Mouse (Mus musculus) CH12.LX (cell line): ENCODE results near the gene Syn3. TPM values are rescaled to one million over a fixed set of nuclear protein-coding genes. Genes with fewer than 3 reads are reported as not detected.

Experiments
- DNase-seq: peaks from one replicate; pipeline ENCODE4 v3.0.0-alpha.2; 2013; ENCODE audit errors: extremely low read depth
- H3K27ac ChIP-seq: 2 replicates; pipeline ENCODE4 v1.5.1; 2012; ENCODE audit warnings: low read depth, mild to moderate bottlenecking, control low read depth, moderate library complexity; ENCODE audit not compliant: insufficient read depth
- H3K27me3 ChIP-seq: replicated peaks from 2 replicates; pipeline ENCODE3; 2012; ENCODE audit warnings: inconsistent platforms
- H3K36me3 ChIP-seq, 2 experiments: replicated peaks in 1 of 2; 2 replicates each; pipeline versions ENCODE3 to v1.6.1; 2012; ENCODE audit warnings: inconsistent platforms in 1 of 2, low read length in 1 of 2, mild to moderate bottlenecking in 1 of 2, mixed read lengths in 1 of 2, moderate library complexity in 1 of 2; ENCODE audit not compliant: control insufficient read depth in 1 of 2, insufficient read depth in 1 of 2
- H3K4me1 ChIP-seq, 2 experiments: 2 replicates each; pipeline ENCODE4 v1.6.1; 2012; ENCODE audit warnings: inconsistent platforms in 1 of 2, moderate library complexity in 1 of 2; ENCODE audit not compliant: insufficient read depth in 2 of 2, control insufficient read depth in 1 of 2
- H3K4me2 ChIP-seq: 2 replicates; pipeline ENCODE4 v1.6.1; 2012; ENCODE audit warnings: low read depth, mild to moderate bottlenecking, control low read depth; ENCODE audit not compliant: poor library complexity, insufficient read depth, severe bottlenecking
- H3K4me3 ChIP-seq, 3 experiments: fragments of 150-350 bp in 1 of 3; sonication (generic) in 1 of 3; replicated peaks in 1 of 3; 2 replicates each; pipeline versions ENCODE3 to v1.5.1; 2011 to 2012; ENCODE audit warnings: low read depth in 2 of 3, low read length in 2 of 3, mild to moderate bottlenecking in 2 of 3, moderate library complexity in 2 of 3, control low read depth in 1 of 3, improper control_type of control experiment in 1 of 3, inconsistent platforms in 1 of 3, mixed read lengths in 1 of 3; ENCODE audit not compliant: poor library complexity in 1 of 3
- H3K79me2 ChIP-seq: replicated peaks from 2 replicates; pipeline ENCODE4 v1.6.1; 2012; ENCODE audit warnings: mild to moderate bottlenecking, moderate library complexity; ENCODE audit not compliant: control insufficient read depth, poor library complexity, insufficient read depth, severe bottlenecking; ENCODE audit errors: extremely low read depth
- H3K9ac ChIP-seq: 2 replicates; pipeline ENCODE4 v1.6.1; 2012; ENCODE audit warnings: low read depth, mild to moderate bottlenecking, control low read depth, moderate library complexity; ENCODE audit not compliant: insufficient read depth
- H3K9me3 ChIP-seq: replicated peaks from 2 replicates; pipeline ENCODE3; 2012; ENCODE audit warnings: low read length, inconsistent platforms, mixed read lengths
- BHLHE40 ChIP-seq: IDR thresholded peaks from 2 replicates; pipeline ENCODE4 v1.6.1; 2011; ENCODE audit warnings: mild to moderate bottlenecking, low read depth, low read length, improper control_type of control experiment
- CHD1 ChIP-seq: IDR thresholded peaks from 2 replicates; pipeline ENCODE4 v1.6.1; 2012; ENCODE audit warnings: low read depth, low read length, improper control_type of control experiment, inconsistent platforms
- CHD2 ChIP-seq: IDR thresholded peaks from 2 replicates; pipeline ENCODE4 v1.6.1; 2011; ENCODE audit warnings: low read length, improper control_type of control experiment
- E2F4 ChIP-seq: IDR thresholded peaks from 2 replicates; pipeline ENCODE4 v1.6.1; 2011; ENCODE audit warnings: low read depth, low read length, improper control_type of control experiment; ENCODE audit not compliant: insufficient replicate concordance
- ELF1 ChIP-seq: IDR thresholded peaks from 2 replicates; pipeline ENCODE4 v1.6.1; 2014; ENCODE audit warnings: low read depth, mild to moderate bottlenecking, inconsistent platforms, low read length, improper control_type of control experiment
- EP300 ChIP-seq: IDR thresholded peaks from 2 replicates; pipeline ENCODE4 v1.6.1; 2011; ENCODE audit warnings: low read length, improper control_type of control experiment
- ETS1 ChIP-seq: conservative IDR thresholded peaks from 2 replicates; pipeline ENCODE4 v1.6.1; 2012; ENCODE audit warnings: low read depth, mild to moderate bottlenecking, inconsistent platforms, low read length, improper control_type of control experiment, moderate library complexity
- GABPA ChIP-seq: IDR thresholded peaks from 2 replicates; pipeline ENCODE4 v1.6.1; 2012; ENCODE audit warnings: low read depth, low read length, improper control_type of control experiment, inconsistent platforms; ENCODE audit not compliant: insufficient replicate concordance
- IRF4 ChIP-seq: IDR thresholded peaks from 2 replicates; pipeline ENCODE4 v1.6.1; 2014; ENCODE audit warnings: low read depth, mild to moderate bottlenecking, inconsistent platforms, low read length, improper control_type of control experiment
- KAT2A ChIP-seq: IDR thresholded peaks from 2 replicates; pipeline ENCODE4 v1.6.1; 2012; ENCODE audit warnings: low read length, improper control_type of control experiment, inconsistent platforms; ENCODE audit not compliant: insufficient replicate concordance
- MAX ChIP-seq: IDR thresholded peaks from 2 replicates; pipeline ENCODE4 v1.6.1; 2011; ENCODE audit warnings: low read length, improper control_type of control experiment
- MAZ ChIP-seq: IDR thresholded peaks from 2 replicates; pipeline ENCODE4 v1.6.1; 2012; ENCODE audit warnings: low read depth, mild to moderate bottlenecking, inconsistent platforms, low read length, improper control_type of control experiment, moderate library complexity
- MEF2A ChIP-seq: IDR thresholded peaks from 2 replicates; pipeline ENCODE4 v1.6.1; 2014; ENCODE audit warnings: low read depth, mild to moderate bottlenecking, inconsistent platforms, low read length, improper control_type of control experiment, borderline replicate concordance
- MYC ChIP-seq: IDR thresholded peaks from 2 replicates; pipeline ENCODE4 v1.6.1; 2011; ENCODE audit warnings: low read depth, mild to moderate bottlenecking, improper control_type of control experiment, low read length
- NELFE ChIP-seq: IDR thresholded peaks from 2 replicates; pipeline ENCODE4 v1.6.1; 2011; ENCODE audit warnings: low read depth, low read length, improper control_type of control experiment
- NRF1 ChIP-seq: IDR thresholded peaks from 2 replicates; pipeline ENCODE4 v1.6.1; 2014; ENCODE audit warnings: low read depth, mild to moderate bottlenecking, inconsistent platforms, low read length, improper control_type of control experiment, moderate library complexity
- PAX5 ChIP-seq: IDR thresholded peaks from 2 replicates; pipeline ENCODE4 v1.6.1; 2012; ENCODE audit warnings: low read length, inconsistent platforms, mixed read lengths
- POLR2AphosphoS2 ChIP-seq: IDR thresholded peaks from 2 replicates; pipeline ENCODE4 v1.6.1; 2011; ENCODE audit warnings: low read depth, low read length, improper control_type of control experiment
- RAD21 ChIP-seq: IDR thresholded peaks from 2 replicates; pipeline ENCODE4 v1.6.1; 2011; ENCODE audit warnings: low read depth, mild to moderate bottlenecking, low read length, improper control_type of control experiment, moderate library complexity
- RCOR1 ChIP-seq: conservative IDR thresholded peaks from 2 replicates; pipeline ENCODE4 v1.6.1; 2012; ENCODE audit warnings: low read depth, mild to moderate bottlenecking, inconsistent platforms, low read length, improper control_type of control experiment
- SIN3A ChIP-seq: IDR thresholded peaks from 2 replicates; pipeline ENCODE4 v1.6.1; 2012; ENCODE audit warnings: low read length, improper control_type of control experiment, inconsistent platforms
- TBP ChIP-seq: conservative IDR thresholded peaks from 2 replicates; pipeline ENCODE4 v1.6.1; 2011; ENCODE audit warnings: low read depth, low read length, improper control_type of control experiment
- UBTF ChIP-seq: IDR thresholded peaks from 2 replicates; pipeline ENCODE4 v1.6.1; 2012; ENCODE audit warnings: low read depth, mild to moderate bottlenecking, inconsistent platforms, low read length, improper control_type of control experiment, moderate library complexity
- USF1 ChIP-seq: IDR thresholded peaks from 2 replicates; pipeline ENCODE4 v1.6.1; 2014; ENCODE audit warnings: low read depth, mild to moderate bottlenecking, inconsistent platforms, low read length, improper control_type of control experiment
- USF2 ChIP-seq: conservative IDR thresholded peaks from 2 replicates; pipeline ENCODE4 v1.6.1; 2011; ENCODE audit warnings: low read depth, low read length, improper control_type of control experiment
- ZMIZ1 ChIP-seq: IDR thresholded peaks from 2 replicates; pipeline ENCODE4 v1.6.1; 2012; ENCODE audit warnings: low read depth, mild to moderate bottlenecking, inconsistent platforms, low read length, improper control_type of control experiment
- ZNF384 ChIP-seq: IDR thresholded peaks from 2 replicates; pipeline ENCODE4 v1.6.1; 2012; ENCODE audit warnings: low read depth, low read length, improper control_type of control experiment, inconsistent platforms
- dilution Hi-C: fragments of 300-500 bp; cut with MboI; formaldehyde crosslinking; loops from 2 replicates; pipeline ENCODE4 v1.14.3; 2020; ENCODE audit warnings: low sequenced_read_pairs; ENCODE audit not compliant: extremely low pct_unique_long_range_greater_than_20kb, extremely low pct_ligation_motif_present
- in situ Hi-C: fragments of 300-500 bp; cut with MboI; formaldehyde crosslinking; loops from 3 replicates; pipeline ENCODE4 v1.14.3; 2019; ENCODE audit warnings: low sequenced_read_pairs, low pct_ligation_motif_present, low pct_unique_long_range_greater_than_20kb, mixed read lengths
- polyA plus RNA-seq: library from polyadenylated mRNA; unstranded; fragments of >175 nt; gene quantifications from 2 replicates; pipeline ENCODE4 v1.2.1, GENCODE M21; 2012; ENCODE audit warnings: low read depth; ENCODE audit not compliant: insufficient read length
- total RNA-seq, 2 experiments: library from RNA; depleted of rRNA; stranded (reverse); fragments of 300-350 nt in 1 of 2; fragments of >200 nt in 1 of 2; gene quantifications; 2 replicates each; pipeline ENCODE4 v1.2.3; 2012 to 2014

Syn3 gene
- total and polyA plus RNA-seq, 3 experiments = 2.8 to 8.9 (median 5.6) TPM

DNA sequence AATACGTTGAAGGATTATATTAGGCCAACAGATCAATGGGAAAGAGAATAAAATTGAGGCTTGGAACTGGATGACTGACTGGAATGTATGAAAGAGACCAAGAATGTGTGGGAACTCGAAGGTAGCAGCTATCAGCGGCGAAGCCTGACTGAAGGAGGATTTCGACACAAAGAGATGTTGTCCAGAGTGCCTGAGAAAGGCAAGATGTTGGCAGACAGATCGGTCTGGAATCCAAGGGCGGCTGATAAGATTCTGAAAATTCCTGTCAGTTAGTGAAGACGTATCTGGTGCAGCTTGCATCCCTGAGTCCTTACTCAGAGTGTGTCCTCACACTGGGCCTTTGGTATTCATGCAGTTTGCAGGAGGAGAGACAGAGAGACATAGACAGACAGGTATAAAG is 81.9 kb downstream of the Syn3 start:
- no peaks in the 10 kb centered on the region for H3K27me3 ChIP-seq
- no peaks in the 10 kb centered on the region for H3K79me2 ChIP-seq
- in situ Hi-C loops = no loop called here
- no peak overlapping the region for H3K4me3 ChIP-seq
- no peak overlapping the region for H3K27ac ChIP-seq
- TF ChIP-seq MAX (no peak), MYC (no peak), GABPA (no peak), ETS1 (no peak), PAX5 (no peak), E2F4 (no peak), RCOR1 (no peak), MAZ (no peak), KAT2A (no peak), CHD1 (no peak), USF2 (no peak), EP300 (no peak), MEF2A (no peak), IRF4 (no peak), SIN3A (no peak), NRF1 (no peak), ELF1 (no peak), ZNF384 (no peak), USF1 (no peak), CHD2 (no peak)
- H3K9me3 ChIP-seq = no peaks in the 10 kb centered on the region
- H3K9ac ChIP-seq = no peak overlapping the region
- H3K4me1 ChIP-seq = peaks cover 0 to 3% of the 10 kb centered on the region in 2 experiments; a peak in 2 of 4 replicates
- dilution Hi-C loops = no loop called here
- DNase-seq = no peak
- H3K36me3 ChIP-seq = peaks cover 23 to 73% of the 10 kb centered on the region in 2 experiments
- H3K4me2 ChIP-seq = no peak overlapping the region

DNA sequence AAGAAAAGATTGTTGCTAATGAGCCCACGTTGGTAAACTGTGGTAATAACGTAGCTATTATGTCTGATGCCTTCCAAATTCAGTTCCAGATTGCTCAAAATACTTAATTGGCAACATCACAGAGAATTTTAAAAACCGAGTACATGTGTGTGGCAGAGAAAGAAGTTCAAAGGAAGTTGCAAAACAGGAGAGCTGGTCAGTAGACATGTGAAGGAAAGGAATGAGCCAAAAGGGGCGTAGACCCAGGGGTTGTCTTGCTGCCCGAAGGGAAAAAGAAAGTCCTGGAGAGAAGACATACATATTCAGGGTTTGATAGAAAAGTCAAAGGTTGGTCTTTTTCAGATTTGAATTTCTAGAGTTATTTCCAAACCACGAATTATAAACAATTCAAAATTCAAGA is 87.8 kb downstream of the Syn3 start:
- no peak for DNase-seq
- Histone ChIP-seq H3K36me3 (peaks cover 17 to 57% of the 10 kb centered on the region in 2 experiments), H3K9ac (no peak overlapping the region), H3K4me3 (no peak overlapping the region), H3K4me1 (peaks cover 0 to 3% of the 10 kb centered on the region in 2 experiments; a peak in 2 of 4 replicates), H3K4me2 (no peak overlapping the region), H3K27ac (no peak overlapping the region), H3K79me2 (no peaks in the 10 kb centered on the region), H3K9me3 (no peaks in the 10 kb centered on the region), H3K27me3 (no peaks in the 10 kb centered on the region)
- in situ Hi-C loops (no loop called here), dilution Hi-C loops (no loop called here)
- TF ChIP-seq EP300 (no peak), ZMIZ1 (no peak), IRF4 (no peak), RAD21 (no peak), ELF1 (no peak), PAX5 (no peak), POLR2AphosphoS2 (no peak), KAT2A (no peak), BHLHE40 (no peak), UBTF (no peak), NELFE (no peak), CHD2 (no peak), TBP (no peak), ZNF384 (no peak)
